22 mouse cellular contexts compared by ENCODE assay signal in genomic region chr8:64522441-64523102, GRCm38 (mm10).
DNase-seq lines count a peak whose midpoint lies in the region; ATAC-seq and TF ChIP-seq lines count a peak whose summit lies in the region.
"Had no signal": no experiment of that assay in that cellular context is flagged by ENCODE, and none has a peak within 500 bp of the region (broad histone marks: within the 10 kb centered on the region; RNA-seq: fewer than 3 reads in every experiment).

No protein-coding gene starts in this region.

- no peaks in the 10 kb centered on the region for H3K36me3 ChIP-seq in stomach, postnatal 0 days (ENCODE audit: control insufficient read depth, insufficient read depth, low read length)
- H3K36me3 ChIP-seq in heart, embryonic 11.5 days (ENCODE audit: control insufficient read depth, insufficient read depth, low read length) = no peaks in the 10 kb centered on the region
- H3K36me3 ChIP-seq in midbrain, embryonic 14.5 days (ENCODE audit: control insufficient read depth, insufficient read depth, low read length) = no peaks in the 10 kb centered on the region
- H3K36me3 ChIP-seq: heart, embryonic 15.5 days; midbrain, embryonic 13.5 days; neural tube, embryonic 15.5 days had no signal

- ATAC-seq in Patski = peak; percentile 98
- peak; percentile 75 for ATAC-seq in stomach, postnatal 0 days (ENCODE audit: low FRiP score, low TSS enrichment)
- no peak for ATAC-seq in heart, embryonic 11.5 days (replicated peaks; ENCODE audit: insufficient number of reproducible peaks, low FRiP score, low TSS enrichment)
- no peak for ATAC-seq in midbrain, embryonic 14.5 days (ENCODE audit: low FRiP score, low TSS enrichment)
- ATAC-seq: forebrain, embryonic 13.5 days; hindbrain, postnatal 0 days; midbrain, embryonic 13.5 days had no signal

- in situ Hi-C loops in Patski (cut with MboI; ENCODE audit: low pct_unique_long_range_greater_than_20kb) = no loop called here

- no peak for TF ChIP-seq EP300 in stomach, postnatal 0 days (optimal IDR thresholded peaks at IDR 0.05)

- peak in 1 of 2 experiments; percentile 21 for DNase-seq in layer of hippocampus, adult 2 months (ENCODE audit: low spot score in 2 of 2)
- DNase-seq in layer of hippocampus, adult 9-11 months = no peak
- DNase-seq in Patski (ENCODE audit: low read depth, low spot score) = peak; percentile 93
- DNase-seq in adrenal gland, postnatal 36 days = peak; percentile 43 to 56
- no peak for DNase-seq in stomach, postnatal 0 days (ENCODE audit: low spot score)
- DNase-seq in midbrain, embryonic 14.5 days = no peak
- DNase-seq: cerebellum, adult 2 months; cerebellum, postnatal 36 days; gastrocnemius, postnatal 10 days; heart, adult 18-20 months; kidney, adult 2 months; kidney, postnatal 25 days; liver; lung, postnatal 10 days; right cerebral cortex, postnatal 14 days; thymus, postnatal 14 days had no signal

- CTCF ChIA-PET in Patski (lab: Charles Lee) = no interaction called here

- no peak for TF ChIP-seq CTCF in layer of hippocampus, adult 2 months (conservative IDR thresholded peaks at IDR 0.05)
- TF ChIP-seq CTCF in Patski (IDR thresholded peaks at IDR 0.05) = no peak
- TF ChIP-seq CTCF in stomach, postnatal 0 days (IDR thresholded peaks at IDR 0.05; ENCODE audit: low read depth) = no peak

- H3K27ac ChIP-seq in layer of hippocampus, adult 2 months = 0 out of 2 replicates have a peak overlapping the region, but pooled peaks have one; percentile 36
- no peak overlapping the region for H3K27ac ChIP-seq in stomach, postnatal 0 days (replicated peaks)
- H3K27ac ChIP-seq in heart, embryonic 11.5 days (ENCODE audit: low read depth, low read length) = no peak overlapping the region
- no peak overlapping the region for H3K27ac ChIP-seq in midbrain, embryonic 14.5 days (replicated peaks; ENCODE audit: low read depth, low read length)
- H3K27ac ChIP-seq: forebrain, embryonic 13.5 days; heart, embryonic 15.5 days; hindbrain, postnatal 0 days; midbrain, embryonic 13.5 days; neural tube, embryonic 15.5 days had no signal

- no peaks in the 10 kb centered on the region for H3K4me1 ChIP-seq in stomach, postnatal 0 days (replicated peaks; ENCODE audit: control insufficient read depth, insufficient read depth)
- H3K4me1 ChIP-seq in heart, embryonic 11.5 days (ENCODE audit: control insufficient read depth, insufficient read depth, low read length) = no peaks in the 10 kb centered on the region
- no peaks in the 10 kb centered on the region for H3K4me1 ChIP-seq in midbrain, embryonic 14.5 days (ENCODE audit: control insufficient read depth, insufficient read depth, low read length)
- H3K4me1 ChIP-seq: forebrain, embryonic 13.5 days; heart, embryonic 15.5 days; midbrain, embryonic 13.5 days; neural tube, embryonic 15.5 days had no signal

- no peak overlapping the region for H3K9ac ChIP-seq in stomach, postnatal 0 days (ENCODE audit: low read length)
- no peak overlapping the region for H3K9ac ChIP-seq in heart, embryonic 11.5 days (ENCODE audit: low read depth, low read length)
- no peak overlapping the region for H3K9ac ChIP-seq in midbrain, embryonic 14.5 days (replicated peaks; ENCODE audit: low read length)
- H3K9ac ChIP-seq: forebrain, embryonic 13.5 days; heart, embryonic 15.5 days; midbrain, embryonic 13.5 days; neural tube, embryonic 15.5 days had no signal

- POLR2A ChIA-PET in Patski (lab: Charles Lee) = no interaction called here

- H3K4me2 ChIP-seq in stomach, postnatal 0 days (replicated peaks; ENCODE audit: low read depth) = no peak overlapping the region
- no peak overlapping the region for H3K4me2 ChIP-seq in heart, embryonic 11.5 days
- no peak overlapping the region for H3K4me2 ChIP-seq in midbrain, embryonic 14.5 days (ENCODE audit: low read length)
- H3K4me2 ChIP-seq: forebrain, embryonic 13.5 days; heart, embryonic 15.5 days; midbrain, embryonic 13.5 days; neural tube, embryonic 15.5 days had no signal

- 46% methylated on average over 8 of the region's 8 CpGs for WGBS in stomach, postnatal 0 days
- 66% methylated on average over 8 of the region's 8 CpGs for WGBS in heart, embryonic 11.5 days (ENCODE audit: insufficient replicate concordance)
- WGBS in midbrain, embryonic 14.5 days = 89% methylated on average over 8 of the region's 8 CpGs

- no peaks in the 10 kb centered on the region for H3K9me3 ChIP-seq in stomach, postnatal 0 days (ENCODE audit: control insufficient read depth, low read length)
- H3K9me3 ChIP-seq in heart, embryonic 11.5 days (replicated peaks; ENCODE audit: control insufficient read depth, low read length) = no peaks in the 10 kb centered on the region
- no peaks in the 10 kb centered on the region for H3K9me3 ChIP-seq in midbrain, embryonic 14.5 days (ENCODE audit: control insufficient read depth, low read length)
- H3K9me3 ChIP-seq: forebrain, embryonic 13.5 days; heart, embryonic 15.5 days; midbrain, embryonic 13.5 days; neural tube, embryonic 15.5 days had no signal

- H3K27me3 ChIP-seq in Patski = no peaks in the 10 kb centered on the region
- no peaks in the 10 kb centered on the region for H3K27me3 ChIP-seq in stomach, postnatal 0 days (ENCODE audit: control insufficient read depth, insufficient read depth, low read length)
- H3K27me3 ChIP-seq in heart, embryonic 11.5 days (ENCODE audit: control insufficient read depth, insufficient read depth, low read length) = no peaks in the 10 kb centered on the region
- no peaks in the 10 kb centered on the region for H3K27me3 ChIP-seq in midbrain, embryonic 14.5 days (ENCODE audit: control insufficient read depth, insufficient read depth, low read length)
- H3K27me3 ChIP-seq: forebrain, embryonic 13.5 days; midbrain, embryonic 13.5 days; neural tube, embryonic 15.5 days had no signal

- H3K4me3 ChIP-seq in layer of hippocampus, adult 2 months = no peak overlapping the region
- no peak overlapping the region for H3K4me3 ChIP-seq in stomach, postnatal 0 days (ENCODE audit: low read depth, low read length)
- H3K4me3 ChIP-seq in heart, embryonic 11.5 days (ENCODE audit: low read depth, low read length) = no peak overlapping the region
- H3K4me3 ChIP-seq in midbrain, embryonic 14.5 days (replicated peaks; ENCODE audit: low read depth, low read length) = no peak overlapping the region
- H3K4me3 ChIP-seq: forebrain, embryonic 13.5 days; heart, embryonic 15.5 days; midbrain, embryonic 13.5 days; neural tube, embryonic 15.5 days had no signal

Comparison
In these comparisons a context has a peak if more than half of its experiments do, and no peak if none do; other contexts are left out.
1. DNase-seq: peak in Patski (single experiment) and adrenal gland, postnatal 36 days (2 of 2); none in layer of hippocampus, adult 9-11 months (single experiment), stomach, postnatal 0 days (single experiment) and midbrain, embryonic 14.5 days (single experiment).
2. ATAC-seq: peak in Patski (single experiment) and stomach, postnatal 0 days (single experiment); none in heart, embryonic 11.5 days (single experiment) and midbrain, embryonic 14.5 days (single experiment).